Mouse (Mus musculus): ENCODE data around the gene Celf3. TPM values are rescaled to one million over a fixed set of nuclear protein-coding genes. Genes with fewer than 3 reads are reported as not detected.

Gene Celf3
- total and polyA plus RNA-seq, 3 experiments: 0.21 to 0.56 TPM; not detected in 1

DNA sequence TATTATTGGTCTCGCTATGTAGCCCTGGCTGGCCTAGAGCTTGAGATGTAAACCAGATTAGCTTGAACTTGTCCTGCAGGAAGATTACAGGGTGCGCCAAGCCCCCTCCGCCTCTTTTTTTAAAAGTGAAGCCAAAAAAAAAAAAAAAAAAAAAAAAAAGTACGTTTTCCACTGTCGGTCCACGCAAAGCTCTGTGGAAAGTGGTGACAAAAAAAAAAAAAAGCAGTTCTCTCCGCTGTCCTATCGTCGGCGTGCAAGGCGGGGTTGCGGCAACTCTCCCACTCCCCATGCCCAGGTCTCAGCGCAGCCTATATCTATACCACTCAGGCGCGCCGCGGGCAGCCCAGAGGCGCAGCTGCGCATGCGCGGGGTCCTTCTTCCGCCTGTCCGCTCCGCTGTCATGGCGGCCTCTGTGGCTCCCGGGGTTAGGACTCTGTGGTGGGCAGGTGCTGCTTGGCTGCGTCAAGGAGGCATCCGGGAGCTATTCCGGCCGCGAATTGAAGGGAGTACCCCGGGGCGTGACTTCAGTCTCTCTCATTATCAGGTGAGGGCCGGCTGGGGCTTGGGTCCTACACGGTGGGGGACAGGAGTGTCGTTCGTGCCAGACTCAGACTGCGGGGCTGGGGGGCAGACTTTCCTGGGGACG is 35.0 kb upstream of the Celf3 start, which contains the start of gene Mrpl9:
TSS of gene Mrpl9 (plus strand) at position 368 of the 646 bp plus-strand sequence.
- Histone ChIP-seq H3K4me3 (replicated peaks in 1 of 3; ENCODE audit: low read depth in 2 of 3, low read length in 2 of 3, poor library complexity in 1 of 3) (peak within 1 kb of the TSS; percentile 93 to 98 (median 96)), H3K4me2 (ENCODE audit: insufficient read depth, low read depth, poor library complexity, severe bottlenecking) (peak within 1 kb of the TSS; percentile 71), H3K9ac (ENCODE audit: insufficient read depth, low read depth) (peak within 1 kb of the TSS; percentile 75), H3K79me2 (replicated peaks; ENCODE audit: control insufficient read depth, extremely low read depth, insufficient read depth, poor library complexity, severe bottlenecking) (peaks cover 15% of the 10 kb centered on the region), H3K27me3 (replicated peaks) (peaks cover 1% of the 10 kb centered on the region), H3K4me1 (ENCODE audit: control insufficient read depth in 1 of 2, insufficient read depth in 2 of 2) (peaks cover 6 to 14% of the 10 kb centered on the region in 2 experiments; a peak in 3 of 4 replicates), H3K36me3 (replicated peaks in 1 of 2; ENCODE audit: control insufficient read depth in 1 of 2, insufficient read depth in 1 of 2, low read length in 1 of 2) (peaks cover 27 to 38% of the 10 kb centered on the region in 2 experiments), H3K27ac (ENCODE audit: insufficient read depth, low read depth) (peak within 1 kb of the TSS; percentile 2; the same call in 1 of the 2 replicates), H3K9me3 (replicated peaks; ENCODE audit: low read length) (peaks cover 4% of the 10 kb centered on the region)
- in situ Hi-C loops (cut with MboI; ENCODE audit: low pct_ligation_motif_present, low pct_unique_long_range_greater_than_20kb, low sequenced_read_pairs) (no loop called here), dilution Hi-C loops (cut with MboI; ENCODE audit: extremely low pct_ligation_motif_present, extremely low pct_unique_long_range_greater_than_20kb, low sequenced_read_pairs) (no loop called here)
- TF ChIP-seq PAX5 (IDR thresholded peaks at IDR 0.05; ENCODE audit: low read length) (no peak), ELF1 (IDR thresholded peaks at IDR 0.05; ENCODE audit: low read depth, low read length) (peak; percentile 88), E2F4 (IDR thresholded peaks at IDR 0.05; ENCODE audit: insufficient replicate concordance, low read depth, low read length) (no peak), SMC3 (IDR thresholded peaks at IDR 0.05; ENCODE audit: low read depth, low read length) (no peak), NELFE (IDR thresholded peaks at IDR 0.05; ENCODE audit: low read depth, low read length) (peak; percentile 97), MEF2A (IDR thresholded peaks at IDR 0.05; ENCODE audit: borderline replicate concordance, low read depth, low read length) (0 out of 2 replicates have a peak, but pooled peaks have one; percentile 30), MYC (IDR thresholded peaks at IDR 0.05; ENCODE audit: low read depth, low read length) (0 out of 2 replicates have a peak, but pooled peaks have one; percentile 41), GABPA (IDR thresholded peaks at IDR 0.05; ENCODE audit: insufficient replicate concordance, low read depth, low read length) (no peak), JUND (conservative IDR thresholded peaks at IDR 0.05; ENCODE audit: low read depth, low read length) (no peak), HCFC1 (IDR thresholded peaks at IDR 0.05; ENCODE audit: low read depth, low read length) (peak; percentile 84), CHD2 (IDR thresholded peaks at IDR 0.05; ENCODE audit: low read length) (no peak), NRF1 (IDR thresholded peaks at IDR 0.05; ENCODE audit: low read depth, low read length) (peak; percentile 99), MXI1 (IDR thresholded peaks at IDR 0.05; ENCODE audit: low read depth, low read length) (peak; percentile 63), USF1 (IDR thresholded peaks at IDR 0.05; ENCODE audit: low read depth, low read length) (no peak), ZNF384 (IDR thresholded peaks at IDR 0.05; ENCODE audit: low read depth, low read length) (peak; percentile 99), ZMIZ1 (IDR thresholded peaks at IDR 0.05; ENCODE audit: low read depth, low read length) (peak; percentile 89), TBP (conservative IDR thresholded peaks at IDR 0.05; ENCODE audit: low read depth, low read length) (peak; percentile 85), MAX (IDR thresholded peaks at IDR 0.05; ENCODE audit: low read length) (peak; percentile 90), MAZ (IDR thresholded peaks at IDR 0.05; ENCODE audit: low read depth, low read length) (0 out of 2 replicates have a peak, but pooled peaks have one; percentile 52), KAT2A (IDR thresholded peaks at IDR 0.05; ENCODE audit: insufficient replicate concordance, low read length) (peak; percentile 74; the same call in 1 of the 2 replicates), EP300 (IDR thresholded peaks at IDR 0.05; ENCODE audit: low read length) (no peak), CTCF (conservative IDR thresholded peaks at IDR 0.05 in 1 of 2, IDR thresholded peaks at IDR 0.05 in 1 of 2; ENCODE audit: low read depth in 2 of 2, low read length in 2 of 2) (no peak), POLR2AphosphoS2 (IDR thresholded peaks at IDR 0.05; ENCODE audit: low read depth, low read length) (peak; percentile 66; the same call in 1 of the 2 replicates), TCF12 (IDR thresholded peaks at IDR 0.05; ENCODE audit: low read depth, low read length) (peak; percentile 95), POLR2A (IDR thresholded peaks at IDR 0.05; ENCODE audit: low read depth, low read length) (peak; percentile 97), ZKSCAN1 (IDR thresholded peaks at IDR 0.05; ENCODE audit: borderline replicate concordance, low read depth, low read length) (no peak), IRF4 (IDR thresholded peaks at IDR 0.05; ENCODE audit: low read depth, low read length) (peak; percentile 44), ZC3H11A (IDR thresholded peaks at IDR 0.05; ENCODE audit: low read depth, low read length) (no peak), SIN3A (IDR thresholded peaks at IDR 0.05; ENCODE audit: low read length) (peak; percentile 62)
- peak; percentile 93 for DNase-seq (ENCODE audit: extremely low read depth)

All from CH12.LX (cell line).